Mouse (Mus musculus) thymus, adult 2 months (tissue): ENCODE measurements around the gene Them4.

Experiments used
- CTCF ChIP-seq: fragments of 200-500 bp; IDR thresholded peaks from 2 replicates; pipeline ENCODE4 v1.5.1; 2012; ENCODE audit warnings: mild to moderate bottlenecking, control low read depth, low read length, moderate library complexity, borderline replicate concordance; ENCODE audit not compliant: control insufficient read depth, poor library complexity, insufficient read depth; ENCODE audit errors: extremely low read depth
- POLR2A ChIP-seq: fragments of 200-500 bp; IDR thresholded peaks from 2 replicates; pipeline ENCODE4 v1.6.1; 2012; ENCODE audit warnings: mild to moderate bottlenecking, low read length, control low read depth, moderate library complexity; ENCODE audit not compliant: control insufficient read depth, poor library complexity, insufficient read depth; ENCODE audit errors: extremely low read depth

GRCm38 (mm10) chr3:94310491-94310890 is 602 bp downstream of the Them4 start:
- no peak for TF ChIP-seq CTCF
- TF ChIP-seq POLR2A, result no peak
